Mouse (Mus musculus) limb, embryonic 11.5 days (tissue): Measurements from ENCODE around the gene Jup. TPM values are rescaled to one million over a fixed set of nuclear protein-coding genes. Genes with fewer than 3 reads are reported as not detected.

Experiments used
- ATAC-seq: fragments of 200-750 bp; cut with Nextera tagmentation; 2 replicates; pipeline ENCODE4 v1.8.0; 2017; ENCODE audit warnings: low read depth; ENCODE audit not compliant: insufficient number of reproducible peaks, low FRiP score, low TSS enrichment
- DNase-seq: peaks from one replicate; pipeline ENCODE4 v3.0.0-alpha.2; 2015; ENCODE audit warnings: low spot score
- H3K27ac ChIP-seq: fragments of 300-500 bp; sonication (generic); replicated peaks from 2 replicates; pipeline ENCODE4 v1.5.1; 2014; ENCODE audit warnings: low read depth, mild to moderate bottlenecking, low read length
- H3K27me3 ChIP-seq: fragments of 300-500 bp; sonication (generic); 2 replicates; pipeline ENCODE4 v1.6.1; 2014; ENCODE audit warnings: mild to moderate bottlenecking, low read length, mixed read lengths; ENCODE audit not compliant: control insufficient read depth, insufficient read depth
- H3K36me3 ChIP-seq: fragments of 300-500 bp; sonication (generic); 2 replicates; pipeline ENCODE4 v1.6.1; 2014; ENCODE audit warnings: mild to moderate bottlenecking, low read length, moderate library complexity, mixed read lengths; ENCODE audit not compliant: control insufficient read depth, insufficient read depth
- H3K4me1 ChIP-seq: fragments of 300-500 bp; sonication (generic); 2 replicates; pipeline ENCODE4 v1.6.1; 2014; ENCODE audit warnings: low read length, mixed read lengths; ENCODE audit not compliant: control insufficient read depth, insufficient read depth
- H3K4me2 ChIP-seq: fragments of 300-500 bp; sonication (generic); 2 replicates; pipeline ENCODE4 v1.6.1; 2014; ENCODE audit warnings: low read depth, mild to moderate bottlenecking, moderate library complexity; ENCODE audit not compliant: severe bottlenecking
- H3K4me3 ChIP-seq: fragments of 300-500 bp; sonication (generic); 2 replicates; pipeline ENCODE4 v1.5.1; 2014; ENCODE audit warnings: low read depth, low read length
- H3K9ac ChIP-seq: fragments of 300-500 bp; sonication (generic); 2 replicates; pipeline ENCODE4 v1.6.1; 2014; ENCODE audit warnings: mild to moderate bottlenecking, low read length
- H3K9me3 ChIP-seq: fragments of 300-500 bp; sonication (generic); 2 replicates; pipeline ENCODE4 v1.6.1; 2016; ENCODE audit warnings: low read length; ENCODE audit not compliant: control insufficient read depth
- WGBS: fragments of 180-500 bp; shearing (Covaris S2); extraction: QIAGEN DNeasy Blood & Tissue Kit; methylation state at CpG from one replicate; pipeline ENCODE4 v1.1.7; 2014; 5-methylcytosine and 5-hydroxymethylcytosine counted together
- polyA plus RNA-seq: library from polyadenylated mRNA; unstranded; fragments of >200 nt; fragmentation: Nextera tagmentation; extraction: Ambion mirVana; gene quantifications from 2 replicates; pipeline ENCODE4 v1.2.1, GENCODE M21; 2014

The Jup gene
- polyA plus RNA-seq, 1 experiment from 2014 or later = 29.8 TPM

DNA sequence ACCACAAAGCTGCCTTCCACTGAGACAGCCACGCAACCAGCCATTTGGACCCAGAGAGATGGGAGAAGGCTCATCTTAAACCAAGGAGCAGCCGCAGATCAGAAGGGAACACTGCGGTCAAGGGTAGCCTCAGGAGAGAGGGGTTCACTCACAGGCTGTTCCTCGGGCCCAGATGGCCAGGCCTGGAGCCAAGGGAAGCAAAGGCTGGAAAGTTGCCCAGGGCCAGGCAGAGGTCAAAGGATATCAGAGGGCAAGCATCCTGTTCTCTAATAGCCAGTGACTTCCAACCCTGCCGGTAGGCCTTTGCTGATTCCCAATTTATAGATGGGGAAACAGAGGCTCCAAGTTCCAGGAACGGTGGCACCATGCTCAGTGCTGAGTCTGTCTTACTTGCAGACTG lies 9.0 kb downstream of the Jup start:
- DNase-seq (no peak), ATAC-seq (no peak)
- H3K4me2 ChIP-seq = no peak overlapping the region
- WGBS = 80% methylated on average over 6 of the region's 6 CpGs
- no peak overlapping the region for H3K9ac ChIP-seq
- H3K4me3 ChIP-seq = no peak overlapping the region
- no peaks in the 10 kb centered on the region for H3K9me3 ChIP-seq
- peaks cover 12% of the 10 kb centered on the region for H3K4me1 ChIP-seq
- H3K36me3 ChIP-seq = no peaks in the 10 kb centered on the region; the same call in 1 of the 2 replicates
- H3K27ac ChIP-seq = no peak overlapping the region
- no peaks in the 10 kb centered on the region for H3K27me3 ChIP-seq

DNA sequence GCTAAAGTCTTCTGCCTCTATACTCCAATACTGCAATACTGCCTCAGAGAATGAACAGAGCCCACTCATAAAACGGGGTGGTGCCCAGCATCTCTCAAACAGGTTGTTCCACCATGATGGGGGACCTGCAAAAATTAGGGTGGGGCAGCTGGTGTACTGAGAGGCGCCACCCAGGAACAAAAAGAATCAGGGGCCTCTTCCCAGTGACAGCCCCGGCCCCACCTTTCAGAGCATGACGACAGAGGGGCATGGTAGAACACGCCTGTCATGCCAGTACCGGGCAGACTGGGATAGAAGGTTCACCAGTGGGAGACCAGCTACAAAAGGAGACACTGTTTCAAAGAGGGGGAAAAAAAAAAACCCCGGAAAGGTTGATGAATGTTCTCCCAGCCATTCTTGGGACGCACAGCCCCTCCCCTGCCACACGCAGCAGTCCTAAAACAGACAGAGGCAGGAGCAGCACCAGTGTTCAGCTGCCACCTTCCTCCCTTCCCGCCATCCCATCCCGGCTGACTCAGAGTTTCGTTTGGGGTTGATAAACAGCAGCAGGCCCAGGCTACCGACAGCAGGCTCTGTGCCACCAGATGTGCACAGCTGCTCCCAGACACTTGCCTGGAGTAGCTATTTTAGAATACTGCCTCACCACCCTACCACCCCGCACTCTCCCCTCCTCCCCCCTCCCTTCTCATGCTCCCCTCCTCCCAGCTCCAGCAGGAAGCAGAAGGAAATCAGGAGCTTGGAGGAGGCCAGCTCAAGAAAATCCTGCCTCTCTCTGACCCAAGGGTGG lies 9.8 kb downstream of the Jup start:
- WGBS = 43% methylated on average over 14 of the region's 14 CpGs

DNA sequence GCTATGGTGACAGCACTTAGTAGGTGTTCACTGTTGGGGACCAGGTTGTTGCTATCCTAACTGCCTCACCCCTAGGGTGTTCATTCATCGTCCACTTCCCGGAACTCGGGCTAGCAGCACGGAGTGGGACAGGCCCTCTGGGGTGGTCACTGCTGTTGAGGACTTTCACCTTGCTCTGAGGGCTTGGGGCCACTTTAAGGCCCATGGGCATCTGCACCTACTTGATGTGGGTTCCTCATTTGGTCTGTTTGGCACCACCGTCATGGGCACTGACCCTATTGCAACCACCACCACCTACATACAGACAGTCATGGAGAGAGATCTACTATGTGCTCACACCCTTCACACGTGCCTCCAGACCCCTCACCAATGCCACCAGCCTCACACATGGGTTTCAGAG lies 10.5 kb downstream of the Jup start:
- no peaks in the 10 kb centered on the region for H3K9me3 ChIP-seq
- no peaks in the 10 kb centered on the region for H3K27me3 ChIP-seq
- 83% methylated on average over 6 of the region's 6 CpGs for WGBS
- no peak overlapping the region for H3K9ac ChIP-seq
- no peaks in the 10 kb centered on the region; the same call in 1 of the 2 replicates for H3K36me3 ChIP-seq
- DNase-seq = no peak
- no peak overlapping the region for H3K4me3 ChIP-seq
- ATAC-seq = no peak
- peaks cover 12% of the 10 kb centered on the region for H3K4me1 ChIP-seq
- no peak overlapping the region for H3K27ac ChIP-seq
- no peak overlapping the region for H3K4me2 ChIP-seq

More for the DNA sequence above, 9.8 kb downstream of the Jup start:
- no peaks in the 10 kb centered on the region; the same call in 1 of the 2 replicates for H3K36me3 ChIP-seq
- H3K4me2 ChIP-seq = peak overlapping the region; percentile 18
- H3K4me3 ChIP-seq = no peak overlapping the region
- H3K9ac ChIP-seq = no peak overlapping the region
- peak overlapping the region; percentile 70; the same call in 1 of the 2 replicates for H3K27ac ChIP-seq
- ATAC-seq (no peak), DNase-seq (peak; percentile 51)
- H3K27me3 ChIP-seq = no peaks in the 10 kb centered on the region
- peaks cover 12% of the 10 kb centered on the region for H3K4me1 ChIP-seq
- H3K9me3 ChIP-seq = no peaks in the 10 kb centered on the region

DNA sequence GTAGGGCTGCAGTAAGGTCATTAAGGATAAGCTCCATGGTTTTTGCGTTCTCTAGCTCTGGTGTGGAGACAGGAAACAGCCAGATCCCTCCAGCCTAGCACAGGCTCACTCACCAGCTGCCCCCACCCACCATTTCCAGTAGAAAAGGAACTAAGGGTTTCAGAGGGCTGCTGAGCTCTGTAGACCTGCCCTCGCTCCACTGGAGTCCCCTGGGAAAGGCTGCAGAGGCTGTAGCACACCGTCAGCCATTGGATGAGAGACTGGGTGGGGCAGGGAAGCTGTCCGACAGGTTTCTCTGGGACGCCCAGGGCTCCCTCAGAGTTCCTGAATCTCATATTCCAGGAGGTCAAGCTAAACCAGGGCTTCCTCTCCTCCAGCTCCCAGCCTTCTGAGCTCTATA lies 11.0 kb downstream of the Jup start:
- ATAC-seq (no peak), DNase-seq (no peak)
- Histone ChIP-seq H3K4me3 (no peak overlapping the region), H3K27me3 (no peaks in the 10 kb centered on the region), H3K9me3 (no peaks in the 10 kb centered on the region), H3K4me2 (no peak overlapping the region), H3K4me1 (peaks cover 12% of the 10 kb centered on the region), H3K36me3 (no peaks in the 10 kb centered on the region; the same call in 1 of the 2 replicates), H3K9ac (no peak overlapping the region), H3K27ac (no peak overlapping the region)
- WGBS = 46% methylated on average over 5 of the region's 5 CpGs

DNA sequence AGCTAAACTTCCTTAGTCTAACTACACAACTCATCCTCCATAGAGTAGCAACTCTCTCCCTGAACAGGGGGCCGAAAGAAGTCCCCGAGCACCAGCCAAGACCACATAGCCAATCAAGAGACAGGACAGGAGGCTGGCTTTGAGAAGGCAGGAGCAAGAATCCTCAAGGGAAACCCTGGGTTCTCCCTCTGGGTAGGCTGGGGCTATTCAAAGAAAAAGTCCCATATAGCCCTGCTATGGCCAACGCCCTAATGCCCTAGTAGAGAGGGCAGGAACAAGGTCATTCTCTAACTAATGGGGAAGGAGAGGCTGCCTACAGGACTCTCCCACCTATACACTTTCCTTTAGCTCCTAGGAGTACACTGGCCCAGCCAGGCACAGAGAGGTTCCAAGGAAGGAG lies 12.5 kb downstream of the Jup start:
- Histone ChIP-seq H3K4me2 (no peak overlapping the region), H3K4me1 (peaks cover 12% of the 10 kb centered on the region), H3K9ac (no peak overlapping the region), H3K36me3 (peaks cover 2% of the 10 kb centered on the region; the same call in 1 of the 2 replicates), H3K9me3 (no peaks in the 10 kb centered on the region), H3K27ac (no peak overlapping the region), H3K4me3 (no peak overlapping the region), H3K27me3 (no peaks in the 10 kb centered on the region)
- no peak for ATAC-seq
- 92% methylated on average over 3 of the region's 3 CpGs for WGBS
- DNase-seq = no peak

DNA sequence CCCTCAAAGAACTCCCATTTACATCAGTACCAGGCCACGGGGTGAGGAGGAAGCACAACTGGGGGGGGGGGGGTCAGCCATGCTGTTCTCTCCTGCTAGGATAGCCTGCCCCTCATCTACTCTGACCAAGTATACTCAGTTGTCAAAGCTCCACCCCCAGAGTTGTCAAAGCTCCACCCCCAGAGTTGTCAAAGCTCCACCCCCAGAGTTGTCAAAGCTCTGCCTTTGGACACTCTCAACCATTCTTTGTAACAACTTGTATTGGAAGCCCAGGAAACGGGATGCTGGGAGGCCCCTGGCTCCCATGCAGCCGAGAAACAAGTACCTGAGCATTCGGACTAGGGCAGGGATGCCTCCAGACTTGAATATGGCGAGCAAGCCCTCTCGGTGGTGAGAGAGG lies 14.9 kb downstream of the Jup start:
- DNase-seq (no peak), ATAC-seq (no peak)
- H3K27ac ChIP-seq = no peak overlapping the region
- H3K4me2 ChIP-seq = no peak overlapping the region
- no peaks in the 10 kb centered on the region for H3K9me3 ChIP-seq
- H3K27me3 ChIP-seq = no peaks in the 10 kb centered on the region
- H3K9ac ChIP-seq = no peak overlapping the region
- peaks cover 3% of the 10 kb centered on the region; the same call in 1 of the 2 replicates for H3K4me1 ChIP-seq
- H3K36me3 ChIP-seq = peaks cover 2% of the 10 kb centered on the region; the same call in 1 of the 2 replicates
- H3K4me3 ChIP-seq = no peak overlapping the region
- WGBS = 79% methylated on average over 6 of the region's 6 CpGs

DNA sequence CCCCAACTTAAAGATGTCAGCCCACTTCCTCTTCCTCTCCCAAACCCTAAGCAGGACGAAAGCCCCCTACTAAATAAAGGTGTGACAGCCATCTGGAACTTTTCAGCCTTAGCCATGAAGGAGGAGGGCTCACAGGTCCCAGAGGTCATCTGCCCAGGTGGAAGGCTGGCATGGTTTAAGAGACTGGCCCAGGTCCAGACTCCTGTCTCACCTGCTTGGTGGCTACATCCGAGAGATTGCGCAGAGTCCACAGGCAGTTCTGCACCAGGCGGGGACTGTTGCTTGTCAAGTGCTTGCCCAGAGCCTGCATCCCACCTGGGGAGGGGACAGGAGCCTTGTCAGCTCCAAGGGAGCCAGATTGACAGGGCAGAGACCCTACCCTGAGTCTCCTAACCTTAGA lies 18.3 kb downstream of the Jup start:
- no peak overlapping the region for H3K9ac ChIP-seq
- DNase-seq (no peak), ATAC-seq (no peak)
- peaks cover 6% of the 10 kb centered on the region; the same call in 1 of the 2 replicates for H3K36me3 ChIP-seq
- WGBS = 82% methylated on average over 4 of the region's 4 CpGs
- no peak overlapping the region for H3K27ac ChIP-seq
- H3K27me3 ChIP-seq = no peaks in the 10 kb centered on the region
- no peaks in the 10 kb centered on the region for H3K4me1 ChIP-seq
- no peaks in the 10 kb centered on the region for H3K9me3 ChIP-seq
- H3K4me3 ChIP-seq = no peak overlapping the region
- no peak overlapping the region for H3K4me2 ChIP-seq

DNA sequence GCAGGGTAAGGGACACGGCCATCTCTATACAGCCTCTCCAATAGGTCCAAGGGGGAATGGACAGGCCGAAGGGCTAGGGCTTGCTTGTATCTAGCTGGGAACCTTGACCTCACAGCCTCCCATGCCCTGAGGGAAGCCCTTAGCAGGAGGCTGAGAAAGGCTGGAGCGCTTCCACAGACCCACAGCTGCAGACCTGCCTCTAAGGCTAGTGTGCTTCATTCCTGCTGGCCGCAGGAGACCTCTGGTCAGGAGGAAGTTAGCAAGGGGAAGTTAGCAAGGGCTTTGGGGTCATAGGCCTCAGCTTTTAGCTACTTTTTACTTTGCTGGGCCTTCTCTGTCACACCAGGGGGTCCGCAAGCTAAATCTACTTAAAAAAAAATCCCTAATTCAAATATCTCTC lies 19.1 kb downstream of the Jup start:
- H3K27ac ChIP-seq = no peak overlapping the region
- no peaks in the 10 kb centered on the region for H3K4me1 ChIP-seq
- no peak overlapping the region for H3K9ac ChIP-seq
- H3K9me3 ChIP-seq = no peaks in the 10 kb centered on the region
- DNase-seq (no peak), ATAC-seq (no peak)
- 88% methylated on average over 5 of the region's 5 CpGs for WGBS
- H3K4me2 ChIP-seq = no peak overlapping the region
- no peak overlapping the region for H3K4me3 ChIP-seq
- H3K27me3 ChIP-seq = no peaks in the 10 kb centered on the region
- H3K36me3 ChIP-seq = peaks cover 9% of the 10 kb centered on the region; the same call in 1 of the 2 replicates
